Mouse (Mus musculus) Muller cell, postnatal 12 days (primary cell): ENCODE measurements at regions not wholly inside any gene's neighbourhood (a gene's known extent, or its start where the extent isn't known, plus 50 kb on each side); places are given as distances from the start of the nearest gene placed in this dataset.
"Not testable (repeated sequence)": the region's sequence is repeated elsewhere in the genome, so short reads cannot be mapped to it uniquely, and the experiment has no call there.

ENCODE experiments used
- DNase-seq: peaks from one replicate; pipeline ENCODE4 v3.0.0-alpha.2; 2015; ENCODE audit errors: inconsistent ontology term

DNA sequence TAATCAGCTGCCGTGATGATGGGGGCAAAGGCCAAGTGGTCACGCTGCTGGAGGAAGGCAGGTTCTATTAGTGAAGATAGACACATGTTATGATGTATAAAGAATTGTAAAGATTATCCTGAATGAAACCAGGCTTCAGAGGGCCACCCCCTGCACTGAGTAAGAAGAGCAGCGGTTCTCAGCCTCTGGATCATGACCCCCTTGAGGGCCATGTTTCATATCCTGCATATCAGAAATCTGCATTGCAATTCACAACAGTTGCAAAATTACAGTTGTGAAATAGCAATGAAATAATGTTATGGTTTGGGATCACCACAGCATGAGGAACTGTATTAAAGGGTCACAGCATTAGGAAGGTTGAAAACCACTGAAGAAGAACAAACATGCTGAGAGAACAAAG lies 162.5 kb upstream of the Zranb2 start:
- DNase-seq, result no peak

DNA sequence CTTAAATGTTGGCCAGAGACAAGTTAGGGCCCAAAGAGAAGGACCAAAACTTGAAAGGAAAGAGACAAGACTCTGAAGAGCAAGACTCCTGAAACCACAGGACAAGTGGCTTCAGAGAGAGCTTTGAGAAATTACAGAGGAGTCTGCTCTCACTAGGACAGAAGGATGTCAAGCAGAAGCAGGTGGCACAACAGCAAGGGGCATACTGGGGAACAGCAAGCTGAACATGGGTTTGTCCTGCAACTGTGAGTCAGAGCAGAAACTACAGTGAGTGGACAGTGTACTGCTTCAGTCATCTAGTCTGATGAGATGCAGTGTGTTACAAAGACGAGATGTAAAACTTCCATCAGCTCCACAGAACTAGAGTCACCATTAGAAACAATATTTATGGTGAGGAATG lies 160.6 kb upstream of the Zranb2 start:
- DNase-seq, result no peak

DNA sequence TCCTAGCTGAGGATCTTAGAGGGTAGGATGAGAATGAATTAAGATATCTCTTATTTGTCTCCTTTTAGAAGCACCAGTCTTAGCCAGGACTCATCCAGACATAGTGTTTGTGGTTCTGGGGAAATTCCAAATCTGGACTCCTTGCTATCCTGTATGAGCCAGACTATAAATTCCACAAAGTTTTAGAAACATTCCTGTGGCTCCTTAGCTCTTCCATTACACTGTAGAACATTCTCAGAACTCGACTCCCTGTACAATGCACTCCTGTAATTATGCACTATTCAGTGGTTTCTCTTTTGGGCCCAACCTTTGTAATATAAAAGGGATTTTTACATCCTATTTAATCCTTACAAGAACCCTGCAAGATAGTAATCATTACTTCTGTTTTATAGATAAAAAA lies 159.8 kb upstream of the Zranb2 start:
- peak; percentile 89 for DNase-seq

DNA sequence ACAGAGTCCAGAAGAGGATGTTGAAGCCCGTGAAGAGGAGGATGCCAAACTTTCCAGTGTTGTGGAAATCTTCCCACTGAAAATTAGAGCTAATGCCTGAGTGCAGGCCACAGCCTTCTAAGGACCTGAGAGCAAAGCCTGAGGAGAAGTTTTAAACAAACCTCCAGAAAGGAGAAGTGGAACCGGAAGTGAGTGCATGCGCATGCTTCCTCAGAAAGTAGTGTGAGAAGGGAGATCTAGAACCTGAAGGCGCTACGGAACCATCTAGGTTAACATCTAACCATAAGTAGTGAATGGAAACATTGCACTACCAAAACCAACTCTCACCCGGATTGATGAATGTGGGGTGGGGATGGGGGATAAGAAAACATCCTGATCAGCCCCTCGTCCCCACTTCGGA lies 156.4 kb upstream of the Zranb2 start:
- no peak for DNase-seq

DNA sequence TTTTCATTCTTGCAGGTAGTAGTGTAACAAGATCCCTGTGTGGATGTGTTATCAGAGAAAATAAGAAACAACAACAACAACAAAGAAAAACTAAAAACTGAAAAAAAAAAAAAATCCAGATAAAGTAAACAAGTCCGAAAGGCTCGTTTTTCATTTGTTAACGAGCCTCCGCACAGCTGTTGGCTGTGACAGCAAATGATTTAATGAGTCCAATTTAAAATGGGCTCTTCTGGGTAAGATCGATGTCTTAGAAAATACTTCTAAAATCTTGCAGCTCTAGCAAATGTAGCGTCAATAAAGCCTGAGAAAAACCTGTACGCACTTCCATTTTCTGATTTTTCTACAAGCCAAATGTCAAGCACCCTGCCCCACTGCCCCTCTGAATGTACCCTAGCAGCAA lies 155.8 kb upstream of the Zranb2 start:
- no peak for DNase-seq

DNA sequence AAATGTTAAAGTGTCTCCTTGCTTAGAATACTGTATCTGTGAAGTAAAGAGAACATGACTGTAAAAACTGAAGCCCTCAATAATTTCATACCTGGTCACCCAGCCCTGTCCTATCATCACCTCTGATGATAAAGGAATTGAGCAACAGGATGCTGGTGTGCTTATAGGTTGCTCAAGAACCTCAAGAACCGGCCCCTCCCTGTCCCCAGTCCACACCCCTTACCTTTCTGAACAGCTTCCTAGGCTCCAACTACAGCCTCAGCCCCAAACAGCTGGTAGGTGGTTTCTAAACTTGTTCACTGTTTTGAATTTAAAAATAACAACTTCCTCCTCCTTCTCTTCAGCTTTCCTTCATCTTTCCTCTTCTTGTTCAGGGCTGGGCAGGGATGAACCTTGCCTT lies 142.1 kb upstream of the Zranb2 start:
- DNase-seq, result no peak

DNA sequence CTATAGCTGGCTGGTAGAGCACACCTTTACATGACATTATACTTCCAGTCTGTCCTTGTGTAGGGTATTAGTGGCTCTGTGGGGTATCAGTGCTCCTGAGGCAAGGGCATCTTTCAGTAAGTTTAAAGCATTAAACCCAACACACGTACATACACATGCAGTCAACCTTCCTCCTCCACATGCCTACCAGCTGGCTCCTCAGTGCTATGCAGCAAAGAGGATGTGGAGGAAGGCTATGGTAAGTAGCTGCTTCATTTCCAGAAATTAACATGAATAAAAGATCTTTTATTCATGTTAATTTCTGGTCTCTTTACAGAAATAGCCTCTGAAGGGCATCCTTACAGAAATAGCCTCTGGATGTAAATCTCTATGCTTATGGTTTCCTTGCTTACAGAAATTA lies 140.1 kb upstream of the Zranb2 start:
- DNase-seq, result no peak

DNA sequence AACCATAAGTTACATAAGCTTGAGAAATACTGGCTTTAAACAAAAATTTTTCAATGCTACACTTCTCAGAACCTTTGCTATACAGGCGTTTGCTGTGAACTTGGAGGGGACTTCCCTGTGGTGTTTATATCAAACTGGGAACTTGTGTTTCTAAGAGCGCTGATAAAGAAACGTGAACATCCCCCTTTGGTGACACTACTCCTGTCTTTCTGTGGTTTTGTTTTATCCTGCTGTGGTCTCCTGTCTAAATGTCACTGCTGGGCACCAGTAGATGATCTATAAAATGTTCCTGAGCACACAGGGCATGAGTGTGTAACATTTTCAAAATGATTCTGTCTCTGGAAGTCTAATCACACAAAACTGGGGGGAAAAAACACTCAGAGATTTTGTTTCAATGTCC lies 134.1 kb upstream of the Zranb2 start:
- DNase-seq, result no peak

DNA sequence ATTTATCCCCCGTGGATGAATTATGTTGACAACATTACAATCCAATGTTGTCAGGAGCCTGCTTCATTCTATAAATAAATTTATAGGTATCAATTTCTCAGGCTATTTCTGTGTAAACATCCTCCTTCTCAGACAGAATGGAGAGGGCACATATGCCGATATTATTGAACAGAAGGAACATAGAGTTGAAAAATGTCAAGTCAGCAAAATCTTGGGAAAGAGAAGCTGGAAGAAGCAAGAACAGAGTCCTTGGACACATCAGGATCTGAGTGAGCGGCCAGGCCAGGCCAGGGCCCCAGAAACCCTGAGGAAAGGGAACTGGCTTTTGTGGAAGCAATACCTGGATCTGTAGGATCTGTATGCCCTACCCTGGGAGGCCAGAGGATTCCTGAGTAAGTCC lies 129.9 kb upstream of the Zranb2 start:
- no peak for DNase-seq

DNA sequence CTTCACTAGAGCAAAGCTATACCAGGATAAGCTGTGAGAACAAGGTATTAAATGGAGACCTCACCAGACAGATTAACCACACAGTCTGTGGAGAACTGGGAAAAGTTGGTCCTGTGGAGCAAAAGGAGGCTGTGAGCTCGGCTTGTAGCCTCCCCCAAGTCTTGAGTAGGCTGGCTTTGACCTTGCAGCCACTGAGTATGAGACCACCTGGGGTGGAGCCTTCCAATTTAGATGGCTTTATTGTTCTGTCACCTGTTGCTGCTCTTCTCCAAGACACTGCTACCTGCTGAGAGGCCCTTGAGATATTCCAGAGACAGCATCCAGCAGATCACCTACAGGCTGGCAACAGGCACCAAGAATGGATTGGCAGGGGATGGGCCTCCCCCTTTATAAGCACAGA lies 110.5 kb upstream of the Zranb2 start:
- DNase-seq, result not testable (repeated sequence)

DNA sequence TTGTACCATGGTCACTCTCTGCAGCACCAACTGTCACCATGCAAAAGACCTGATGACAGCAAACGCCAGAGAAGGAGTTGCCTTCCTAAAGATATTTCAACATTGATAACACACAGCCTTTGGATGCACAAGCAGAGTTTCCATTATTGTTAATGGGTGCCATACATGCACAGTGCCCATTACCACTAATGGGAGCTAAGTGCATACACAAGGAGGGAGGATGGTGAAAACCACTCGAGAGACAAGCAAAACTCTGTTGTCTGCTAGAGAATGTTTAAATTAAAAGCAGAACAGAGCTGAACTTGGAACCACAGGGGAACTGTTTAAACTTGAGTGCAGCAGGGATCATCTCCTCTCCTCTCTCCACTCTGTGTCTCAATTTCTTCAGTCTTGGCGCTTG lies 107.2 kb upstream of the Zranb2 start:
- no peak for DNase-seq

DNA sequence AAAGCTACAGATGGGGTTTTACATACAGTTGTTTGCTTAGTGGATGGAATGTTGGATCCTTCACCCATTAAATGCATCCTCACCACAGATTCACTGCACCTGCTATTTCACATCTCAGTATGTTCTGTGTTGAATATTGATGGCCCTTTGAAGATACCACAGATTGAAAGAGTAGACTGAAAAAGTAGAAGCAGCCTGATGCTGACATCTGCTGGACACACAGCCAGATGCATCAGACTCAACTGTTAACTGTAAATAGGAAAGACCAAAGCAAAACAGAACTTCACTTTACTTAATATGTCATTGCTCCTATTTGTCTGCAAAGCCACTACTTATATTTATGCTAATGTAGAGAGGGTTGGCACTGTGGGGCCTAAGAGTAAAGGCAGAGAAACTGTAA lies 84.2 kb upstream of the Zranb2 start:
- DNase-seq, result peak; percentile 12

DNA sequence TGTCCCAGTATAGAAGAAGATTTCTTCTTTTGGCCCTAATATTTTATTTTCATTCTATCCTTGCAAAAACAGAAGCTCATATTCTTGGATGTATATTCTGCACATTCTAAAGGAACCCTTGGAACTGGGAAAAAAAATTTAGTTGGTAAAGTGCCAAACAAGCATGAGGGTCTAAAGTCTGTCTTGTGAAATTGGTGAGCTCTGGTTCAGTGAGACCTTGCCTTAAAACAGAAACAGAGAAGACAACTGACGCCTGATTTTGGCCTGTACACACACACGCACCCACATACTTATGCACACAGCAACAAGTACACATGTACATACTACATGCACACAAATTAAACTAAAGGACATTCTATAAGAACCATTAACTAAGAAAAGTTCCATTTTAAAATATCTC lies 62.4 kb upstream of the Zranb2 start:
- DNase-seq, result no peak

DNA sequence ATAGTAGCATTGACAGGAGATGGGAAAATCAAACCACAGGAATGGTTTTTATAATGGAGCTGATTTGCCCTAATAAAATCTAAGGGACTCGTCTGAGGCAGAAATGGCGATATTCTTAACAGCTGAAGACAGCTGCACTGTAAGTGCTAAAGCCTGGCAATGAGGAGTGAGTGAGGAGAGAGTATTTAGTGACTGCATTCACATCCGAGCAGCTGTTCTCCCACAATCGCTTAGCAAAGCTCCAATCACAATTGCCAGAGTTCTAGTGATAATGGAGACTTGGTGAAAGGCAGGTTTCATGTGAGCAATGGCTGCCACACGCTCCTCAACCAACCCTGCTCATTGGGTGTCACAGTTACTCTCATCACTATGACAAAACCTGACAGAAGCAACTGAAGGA lies 61.3 kb upstream of the Zranb2 start:
- DNase-seq, result no peak

DNA sequence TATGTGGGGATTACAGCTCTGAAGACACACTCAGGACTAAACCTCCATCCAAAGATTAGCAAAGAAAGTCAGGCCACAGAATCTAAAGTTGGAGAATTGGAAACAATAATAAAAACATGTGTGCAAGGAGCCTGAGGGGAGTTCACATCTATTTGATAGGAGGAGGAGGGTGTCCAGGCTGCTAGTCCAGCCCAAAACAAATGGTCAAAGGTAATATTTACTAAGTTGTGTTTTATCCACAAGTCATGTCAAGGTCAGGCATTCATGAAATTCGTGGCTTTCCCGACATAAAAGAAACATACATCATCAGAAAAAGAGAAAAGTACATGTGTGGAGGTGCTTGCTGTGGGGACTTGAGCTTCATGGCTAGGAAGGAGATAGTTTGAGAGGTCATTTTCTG lies 56.2 kb upstream of the Zranb2 start:
- no peak for DNase-seq
